Comparison of ENCODE assay signal across 11 mouse cellular contexts in the genomic region with DNA sequence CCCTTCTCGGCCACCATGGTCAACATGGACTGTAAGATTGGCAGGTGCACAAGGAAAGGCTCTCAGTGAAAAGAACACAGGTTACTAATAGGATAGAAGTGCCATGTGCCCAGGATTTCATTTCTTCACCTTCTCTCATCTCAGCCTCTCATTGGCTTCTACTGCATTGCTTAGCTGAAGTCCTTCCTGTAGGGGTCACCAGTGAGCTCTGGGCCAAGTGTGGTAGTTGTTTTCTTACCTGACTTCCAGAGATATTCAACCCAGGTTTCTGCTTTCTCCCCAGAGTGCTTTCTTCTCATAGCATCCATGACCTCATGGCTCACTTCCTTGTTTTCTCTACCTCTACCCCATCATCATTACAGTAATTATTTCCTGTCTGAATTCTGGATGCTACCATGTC.
DNase-seq lines count a peak whose midpoint lies in the region; ATAC-seq and TF ChIP-seq lines count a peak whose summit lies in the region.
"Had no signal": no experiment of that assay in that cellular context is flagged by ENCODE, and none has a peak within 500 bp of the region (broad histone marks: within the 10 kb centered on the region; RNA-seq: fewer than 3 reads in every experiment).

No protein-coding gene starts in this region.

- no peak overlapping the region for H3K4me3 ChIP-seq in intestine, postnatal 0 days (ENCODE audit: low read depth, low read length)
- no peak overlapping the region for H3K4me3 ChIP-seq in intestine, embryonic 16.5 days (ENCODE audit: low read length)
- no peak overlapping the region for H3K4me3 ChIP-seq in hindbrain, embryonic 12.5 days

- DNase-seq in CD4-positive helper T cell, adult 2 months (ENCODE audit: low read depth, low spot score): peak; percentile 50
- no peak for DNase-seq in urinary bladder, adult 18-20 months (ENCODE audit: low spot score in 2 of 2)
- DNase-seq in MN1 (ENCODE audit: low spot score): no peak
- DNase-seq: cerebellum, postnatal 36 days; heart, postnatal 14 days had no signal

- peak; percentile 72 for TF ChIP-seq CTCF in intestine, postnatal 0 days (IDR thresholded peaks at IDR 0.05; ENCODE audit: low read depth)

- no peak for ATAC-seq in intestine, postnatal 0 days
- no peak for ATAC-seq in intestine, embryonic 16.5 days
- peak; percentile 55 for ATAC-seq in activated CD4-positive, CD25-positive, alpha-beta regulatory T cell, adult 4 months
- peak; percentile 85 for ATAC-seq in megakaryocyte progenitor cell, adult 5-6 weeks (replicated peaks; ENCODE audit: poor library complexity)
- ATAC-seq in hindbrain, embryonic 12.5 days (ENCODE audit: low FRiP score): no peak

- no peaks in the 10 kb centered on the region for H3K36me3 ChIP-seq in intestine, postnatal 0 days (ENCODE audit: control insufficient read depth, insufficient read depth)
- H3K36me3 ChIP-seq in intestine, embryonic 16.5 days (ENCODE audit: control insufficient read depth, insufficient read depth, low read length): no peaks in the 10 kb centered on the region
- no peaks in the 10 kb centered on the region for H3K36me3 ChIP-seq in hindbrain, embryonic 12.5 days

- H3K4me1 ChIP-seq in intestine, postnatal 0 days (replicated peaks; ENCODE audit: control insufficient read depth, insufficient read depth, low read length): no peaks in the 10 kb centered on the region
- H3K4me1 ChIP-seq in intestine, embryonic 16.5 days (ENCODE audit: control insufficient read depth, insufficient read depth, low read length): no peaks in the 10 kb centered on the region
- H3K4me1 ChIP-seq in hindbrain, embryonic 12.5 days: no peaks in the 10 kb centered on the region

- H3K27ac ChIP-seq in intestine, postnatal 0 days (ENCODE audit: low read depth, low read length): no peak overlapping the region
- no peak overlapping the region for H3K27ac ChIP-seq in intestine, embryonic 16.5 days (ENCODE audit: low read length)
- H3K27ac ChIP-seq in hindbrain, embryonic 12.5 days: no peak overlapping the region
- H3K27ac ChIP-seq: macrophage had no signal

- no peak overlapping the region for H3K4me2 ChIP-seq in intestine, postnatal 0 days (replicated peaks; ENCODE audit: low read depth)
- no peak overlapping the region for H3K4me2 ChIP-seq in intestine, embryonic 16.5 days (ENCODE audit: low read depth, low read length)
- no peak overlapping the region for H3K4me2 ChIP-seq in hindbrain, embryonic 12.5 days (replicated peaks)

- WGBS in intestine, postnatal 0 days: 100% methylated on average over 1 of the region's 1 CpGs
- WGBS in intestine, embryonic 16.5 days: 75% methylated on average over 1 of the region's 1 CpGs
- 86% methylated on average over 1 of the region's 1 CpGs for WGBS in hindbrain, embryonic 12.5 days

- no peaks in the 10 kb centered on the region for H3K27me3 ChIP-seq in intestine, postnatal 0 days (replicated peaks; ENCODE audit: control insufficient read depth, insufficient read depth, low read length)
- no peaks in the 10 kb centered on the region for H3K27me3 ChIP-seq in intestine, embryonic 16.5 days (replicated peaks; ENCODE audit: control insufficient read depth, insufficient read depth, low read length)
- H3K27me3 ChIP-seq in hindbrain, embryonic 12.5 days: no peaks in the 10 kb centered on the region

- no peaks in the 10 kb centered on the region for H3K9me3 ChIP-seq in intestine, postnatal 0 days (ENCODE audit: control insufficient read depth)
- no peaks in the 10 kb centered on the region for H3K9me3 ChIP-seq in intestine, embryonic 16.5 days (ENCODE audit: control insufficient read depth, low read length)
- no peaks in the 10 kb centered on the region for H3K9me3 ChIP-seq in hindbrain, embryonic 12.5 days (replicated peaks)

- H3K9ac ChIP-seq in intestine, postnatal 0 days (ENCODE audit: low read depth, low read length): no peak overlapping the region
- H3K9ac ChIP-seq in intestine, embryonic 16.5 days (ENCODE audit: low read depth, low read length): no peak overlapping the region
- no peak overlapping the region for H3K9ac ChIP-seq in hindbrain, embryonic 12.5 days

Comparison
In these comparisons a context has a peak if more than half of its experiments do, and no peak if none do; other contexts are left out.
1. ATAC-seq: peak in activated CD4-positive, CD25-positive, alpha-beta regulatory T cell, adult 4 months (single experiment) and megakaryocyte progenitor cell, adult 5-6 weeks (single experiment); none in intestine, postnatal 0 days (single experiment), intestine, embryonic 16.5 days (single experiment) and hindbrain, embryonic 12.5 days (single experiment).